Mouse (Mus musculus) kidney, postnatal 0 days (tissue): ENCODE results near the gene Zyx. TPM values are rescaled to one million over a fixed set of nuclear protein-coding genes. Genes with fewer than 3 reads are reported as not detected.

Experiments
- ATAC-seq: fragments of 200-750 bp; cut with Nextera tagmentation; replicated peaks from 2 replicates; pipeline ENCODE4 v1.8.0; 2017; ENCODE audit warnings: low read depth, moderate number of reproducible peaks, moderate TSS enrichment, moderate library complexity; ENCODE audit not compliant: low FRiP score
- DNase-seq: peaks from one replicate; pipeline ENCODE4 v3.0.0-alpha.2; 2016; ENCODE audit warnings: low spot score
- H3K27ac ChIP-seq: fragments of 300-500 bp; sonication (generic); 2 replicates; pipeline ENCODE4 v1.5.1; 2014; ENCODE audit warnings: mild to moderate bottlenecking
- H3K27me3 ChIP-seq: fragments of 300-500 bp; sonication (generic); 2 replicates; pipeline ENCODE4 v1.6.1; 2014; ENCODE audit warnings: low read length, mixed read lengths; ENCODE audit not compliant: insufficient read depth
- H3K36me3 ChIP-seq: fragments of 300-500 bp; sonication (generic); 2 replicates; pipeline ENCODE4 v1.6.1; 2014; ENCODE audit warnings: low read length, mixed read lengths; ENCODE audit not compliant: insufficient read depth
- H3K4me1 ChIP-seq: fragments of 300-500 bp; sonication (generic); replicated peaks from 2 replicates; pipeline ENCODE4 v1.6.1; 2014; ENCODE audit warnings: antibody characterized with exemption, low read length, mixed read lengths; ENCODE audit not compliant: insufficient read depth
- H3K4me2 ChIP-seq: fragments of 300-500 bp; sonication (generic); 2 replicates; pipeline ENCODE4 v1.6.1; 2014; ENCODE audit warnings: mild to moderate bottlenecking, low read length, moderate library complexity, mixed read lengths
- H3K4me3 ChIP-seq: fragments of 300-500 bp; sonication (generic); replicated peaks from 2 replicates; pipeline ENCODE4 v1.5.1; 2014; ENCODE audit warnings: low read depth, low read length
- H3K9ac ChIP-seq: fragments of 300-500 bp; sonication (generic); 2 replicates; pipeline ENCODE4 v1.6.1; 2014; ENCODE audit warnings: low read depth, low read length
- H3K9me3 ChIP-seq: fragments of 300-500 bp; sonication (generic); replicated peaks from 2 replicates; pipeline ENCODE4 v1.6.1; 2016; ENCODE audit warnings: low read length, inconsistent platforms, mixed read lengths
- CTCF ChIP-seq: IDR thresholded peaks from 2 replicates; pipeline ENCODE4 v1.5.1; 2016; ENCODE audit warnings: antibody characterized with exemption, low read depth, mild to moderate bottlenecking, moderate library complexity
- WGBS: fragments of 180-500 bp; shearing (Covaris S2); extraction: QIAGEN DNeasy Blood & Tissue Kit; methylation state at CpG from one replicate; pipeline ENCODE4 v1.1.7; 2014; 5-methylcytosine and 5-hydroxymethylcytosine counted together
- polyA plus RNA-seq: library from polyadenylated mRNA; unstranded; fragments of >200 nt; fragmentation: Nextera tagmentation; extraction: Ambion mirVana; gene quantifications from 2 replicates; pipeline ENCODE4 v1.2.1, GENCODE M21; 2015

Zyx gene
- polyA plus RNA-seq, 1 experiment from 2014 or later = 92.9 TPM

DNA sequence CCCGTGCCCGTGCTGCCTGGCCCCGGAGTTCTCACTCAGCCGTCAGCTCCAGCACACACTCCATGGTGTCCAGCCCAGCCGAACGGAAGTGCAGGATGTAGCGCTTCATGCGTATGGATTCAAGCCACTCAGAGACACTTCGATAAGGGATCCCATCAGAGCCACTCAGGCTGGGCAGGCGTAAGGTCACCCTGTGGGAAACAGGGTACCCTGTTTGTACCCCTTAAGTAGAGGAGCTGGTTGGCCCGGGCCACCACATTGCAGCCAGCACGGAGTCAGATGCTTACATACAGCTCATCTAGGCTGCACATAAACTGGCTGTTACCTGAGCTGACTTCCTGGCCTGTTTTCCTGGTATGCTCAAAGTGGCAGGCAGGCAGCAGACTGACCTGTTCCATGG, 9.5 kb downstream of the Zyx start:
- ATAC-seq (no peak), DNase-seq (no peak)
- Histone ChIP-seq H3K4me3 (no peak overlapping the region), H3K4me2 (no peak overlapping the region), H3K9me3 (no peaks in the 10 kb centered on the region), H3K4me1 (peaks cover 8% of the 10 kb centered on the region), H3K36me3 (peaks cover 50% of the 10 kb centered on the region), H3K27ac (no peak overlapping the region), H3K27me3 (no peaks in the 10 kb centered on the region), H3K9ac (no peak overlapping the region)
- 88% methylated on average over 12 of the region's 12 CpGs for WGBS
- TF ChIP-seq CTCF = no peak

DNA sequence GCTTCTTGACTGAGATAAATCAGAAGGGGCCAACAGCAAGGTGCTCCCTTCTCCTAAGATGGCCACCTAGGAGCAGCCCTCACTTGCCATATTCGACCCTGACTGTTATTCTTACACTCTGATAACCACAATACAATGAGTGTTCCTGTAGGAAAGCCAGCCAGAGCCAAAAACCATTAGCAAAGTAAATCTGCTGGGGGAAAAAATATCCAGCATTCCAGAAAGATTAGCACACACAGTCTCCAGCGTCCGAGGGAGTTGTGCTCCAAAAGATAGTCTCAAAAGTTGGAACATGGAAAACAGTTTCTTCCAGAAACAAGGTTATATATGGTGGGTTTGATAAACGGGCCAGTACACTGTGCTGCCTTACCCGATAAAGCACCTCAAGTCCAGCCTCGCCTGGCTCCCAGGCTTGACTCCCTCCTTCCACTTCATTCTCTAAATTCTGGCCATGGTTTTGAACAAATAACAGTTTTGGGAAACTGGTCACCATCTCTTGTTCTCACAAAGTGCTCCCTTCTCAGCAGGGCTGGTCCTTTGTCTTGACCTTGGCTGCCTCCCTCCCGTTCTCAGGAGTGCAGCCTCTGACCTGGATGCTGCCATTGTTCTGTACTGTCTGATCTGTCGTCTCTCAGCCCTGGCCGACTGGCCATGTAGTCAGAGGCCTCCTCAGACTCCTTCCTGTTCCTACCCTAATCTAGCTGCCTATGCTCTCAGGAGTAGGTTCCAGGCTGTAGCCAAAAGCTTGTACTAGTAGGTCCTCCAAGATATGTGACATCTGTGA, 10.1 kb downstream of the Zyx start:
- no peak overlapping the region for H3K4me3 ChIP-seq
- H3K4me2 ChIP-seq = no peak overlapping the region
- ATAC-seq (no peak), DNase-seq (no peak)
- H3K9ac ChIP-seq = no peak overlapping the region
- no peaks in the 10 kb centered on the region for H3K9me3 ChIP-seq
- H3K27me3 ChIP-seq = no peaks in the 10 kb centered on the region
- peaks cover 50% of the 10 kb centered on the region for H3K36me3 ChIP-seq
- H3K27ac ChIP-seq = peak overlapping the region; percentile 58; the same call in 1 of the 2 replicates
- 0 out of 2 replicates have a peak, but pooled peaks cover 2% of the 10 kb centered on the region for H3K4me1 ChIP-seq
- WGBS = 63% methylated on average over 9 of the region's 9 CpGs
- TF ChIP-seq CTCF = no peak

DNA sequence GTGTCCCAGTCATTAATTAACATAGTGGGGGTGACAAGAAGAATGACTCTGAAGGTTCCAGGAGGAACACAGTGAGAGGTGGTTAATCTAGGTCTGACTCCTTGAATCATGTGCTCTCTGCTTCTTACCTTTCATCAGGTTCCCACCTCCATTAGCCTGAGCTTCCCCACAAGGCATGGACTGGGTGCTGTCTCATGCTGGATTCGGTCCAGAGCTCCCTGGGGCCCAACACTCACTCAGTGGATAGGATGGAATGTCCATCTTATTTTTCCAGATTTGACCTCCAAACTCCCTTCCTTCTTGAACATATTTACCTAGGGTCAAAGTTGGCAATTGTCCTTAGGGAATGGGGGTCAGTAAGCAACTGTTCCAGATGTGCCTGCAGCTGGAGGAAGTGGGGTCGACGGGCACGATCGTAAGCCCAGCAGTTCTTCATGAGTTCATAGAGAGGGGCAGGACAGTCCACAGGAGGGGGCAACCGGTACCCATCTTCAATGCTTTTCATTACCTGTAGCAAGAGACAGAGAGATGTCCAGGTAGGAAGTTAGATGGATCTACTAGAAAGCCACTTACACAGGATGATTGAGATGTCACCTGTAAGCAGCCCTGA, 10.9 kb downstream of the Zyx start:
- no peak overlapping the region for H3K4me3 ChIP-seq
- no peaks in the 10 kb centered on the region for H3K27me3 ChIP-seq
- no peaks in the 10 kb centered on the region for H3K4me1 ChIP-seq
- H3K9me3 ChIP-seq = no peaks in the 10 kb centered on the region
- 83% methylated on average over 6 of the region's 6 CpGs for WGBS
- no peak for ATAC-seq
- no peak for DNase-seq
- no peak for TF ChIP-seq CTCF
- H3K36me3 ChIP-seq = peaks cover 50% of the 10 kb centered on the region
- no peak overlapping the region for H3K27ac ChIP-seq
- no peak overlapping the region for H3K4me2 ChIP-seq
- no peak overlapping the region for H3K9ac ChIP-seq

DNA sequence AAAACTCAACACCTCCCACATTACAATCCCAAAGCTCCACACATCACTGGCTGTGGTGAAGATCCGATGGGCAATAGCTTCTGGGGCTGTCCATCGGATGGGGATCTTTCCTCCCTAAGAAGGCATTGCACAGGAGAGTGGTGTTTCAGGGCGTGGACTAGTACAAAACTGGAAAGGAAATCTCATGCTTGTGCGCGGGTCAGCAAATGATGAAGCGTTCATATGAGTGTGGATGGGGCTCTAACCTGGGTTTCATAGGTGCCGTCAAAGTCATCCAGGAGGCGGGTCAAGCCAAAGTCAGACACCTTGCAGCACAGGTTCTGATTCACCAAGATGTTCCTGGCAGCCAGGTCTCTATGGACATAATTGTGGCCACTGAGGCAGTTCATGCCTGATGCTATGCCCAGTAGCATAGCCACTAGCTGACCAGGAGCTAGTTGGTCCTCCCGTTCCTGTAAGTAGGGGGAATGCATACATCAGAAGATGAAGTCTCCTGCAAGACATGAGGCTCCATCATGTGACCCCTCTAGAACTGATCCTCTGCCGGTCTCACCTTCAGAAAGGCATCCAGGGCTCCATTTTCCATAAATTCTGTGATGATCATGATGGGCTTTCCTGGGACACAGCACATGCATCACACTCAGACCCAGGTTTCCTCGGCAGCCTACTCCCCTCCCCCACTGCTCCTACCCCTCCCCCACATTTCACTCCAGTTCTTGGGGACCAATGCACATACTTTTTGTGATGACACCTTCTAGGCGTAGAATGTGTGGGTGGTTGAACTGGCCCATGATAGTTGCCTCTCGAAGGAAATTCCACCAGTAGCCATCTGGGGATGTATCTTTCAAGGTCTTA, 11.8 kb downstream of the Zyx start:
- H3K9me3 ChIP-seq = no peaks in the 10 kb centered on the region
- no peak overlapping the region for H3K4me3 ChIP-seq
- no peaks in the 10 kb centered on the region for H3K4me1 ChIP-seq
- no peak for TF ChIP-seq CTCF
- ATAC-seq = no peak
- H3K4me2 ChIP-seq = no peak overlapping the region
- no peak overlapping the region for H3K9ac ChIP-seq
- peaks cover 43% of the 10 kb centered on the region for H3K36me3 ChIP-seq
- no peak for DNase-seq
- 87% methylated on average over 13 of the region's 13 CpGs for WGBS
- H3K27me3 ChIP-seq = no peaks in the 10 kb centered on the region
- no peak overlapping the region for H3K27ac ChIP-seq

DNA sequence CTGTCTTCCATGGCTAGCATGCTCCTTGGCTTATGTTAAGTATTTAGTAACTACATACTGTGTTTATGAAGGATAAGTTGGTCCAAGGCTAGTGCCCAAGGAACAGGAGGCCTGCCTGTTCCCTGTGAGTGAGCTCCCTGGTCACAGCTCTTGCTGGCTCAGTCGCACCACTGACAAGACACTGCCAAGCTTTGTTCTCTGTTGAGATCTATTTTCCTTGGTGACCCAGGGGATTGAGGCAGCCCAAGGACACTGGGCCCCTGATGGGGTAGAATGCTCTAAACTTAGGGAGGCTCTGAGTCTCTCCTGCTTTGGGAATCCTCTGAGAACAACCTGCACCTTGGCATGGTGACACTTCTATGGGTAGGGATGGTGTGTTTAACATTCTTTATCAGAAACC, 12.6 kb downstream of the Zyx start:
- DNase-seq (no peak), ATAC-seq (no peak)
- H3K4me3 ChIP-seq = no peak overlapping the region
- no peak for TF ChIP-seq CTCF
- 80% methylated on average over 1 of the region's 1 CpGs for WGBS
- no peaks in the 10 kb centered on the region for H3K9me3 ChIP-seq
- H3K4me2 ChIP-seq = no peak overlapping the region
- H3K27ac ChIP-seq = no peak overlapping the region
- H3K9ac ChIP-seq = no peak overlapping the region
- no peaks in the 10 kb centered on the region for H3K27me3 ChIP-seq
- no peaks in the 10 kb centered on the region for H3K4me1 ChIP-seq
- peaks cover 35% of the 10 kb centered on the region for H3K36me3 ChIP-seq

DNA sequence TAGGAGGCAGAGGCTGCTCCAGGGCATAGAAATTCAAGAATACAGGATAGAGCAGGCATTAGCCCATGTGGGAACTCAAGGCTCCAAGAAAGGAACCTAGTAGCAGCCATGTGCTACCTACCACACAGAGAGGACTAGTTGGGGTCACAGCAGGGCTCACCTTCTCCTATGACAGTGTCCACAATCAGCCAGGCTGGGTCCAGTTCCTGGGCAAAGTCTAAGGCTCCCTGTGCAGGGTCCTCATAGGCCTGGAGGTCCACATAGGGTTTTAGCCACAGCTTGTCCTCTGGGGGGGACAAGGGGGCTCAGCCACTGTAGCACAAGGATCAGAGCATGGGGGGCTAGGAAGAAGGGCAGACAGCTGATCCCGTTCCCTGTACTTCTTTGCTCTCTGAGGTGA, 13.1 kb downstream of the Zyx start:
- H3K27me3 ChIP-seq = no peaks in the 10 kb centered on the region
- H3K4me1 ChIP-seq = no peaks in the 10 kb centered on the region
- WGBS = 100% methylated on average over 1 of the region's 1 CpGs
- H3K9me3 ChIP-seq = no peaks in the 10 kb centered on the region
- no peak overlapping the region for H3K4me3 ChIP-seq
- TF ChIP-seq CTCF = no peak
- ATAC-seq = no peak
- no peak overlapping the region for H3K27ac ChIP-seq
- no peak overlapping the region for H3K4me2 ChIP-seq
- H3K36me3 ChIP-seq = peaks cover 31% of the 10 kb centered on the region
- no peak for DNase-seq
- no peak overlapping the region for H3K9ac ChIP-seq
